Mouse (Mus musculus) midbrain, embryonic 16.5 days (tissue): ENCODE measurements around the gene Amph. TPM values are rescaled to one million over a fixed set of nuclear protein-coding genes. Genes with fewer than 3 reads are reported as not detected.

Experiments
- ATAC-seq: fragments of 200-750 bp; cut with Nextera tagmentation; 2 replicates; pipeline ENCODE4 v1.8.0; 2017; ENCODE audit warnings: moderate TSS enrichment
- H3K27ac ChIP-seq: fragments of 300-500 bp; sonication (generic); 2 replicates; pipeline ENCODE4 v1.5.1; 2014; ENCODE audit warnings: mild to moderate bottlenecking, low read length, mixed read lengths
- H3K27me3 ChIP-seq: fragments of 300-500 bp; sonication (generic); 2 replicates; pipeline ENCODE4 v1.6.1; 2014; ENCODE audit warnings: low read depth, low read length, mixed read lengths; ENCODE audit not compliant: control insufficient read depth, insufficient read depth
- H3K36me3 ChIP-seq: fragments of 300-500 bp; sonication (generic); 2 replicates; pipeline ENCODE4 v1.6.1; 2014; ENCODE audit warnings: mild to moderate bottlenecking, low read length, moderate library complexity, mixed read lengths; ENCODE audit not compliant: control insufficient read depth, insufficient read depth
- H3K4me1 ChIP-seq: fragments of 300-500 bp; sonication (generic); 2 replicates; pipeline ENCODE4 v1.6.1; 2014; ENCODE audit warnings: mild to moderate bottlenecking, low read length, mixed read lengths; ENCODE audit not compliant: control insufficient read depth, insufficient read depth
- H3K4me2 ChIP-seq: fragments of 300-500 bp; sonication (generic); 2 replicates; pipeline ENCODE4 v1.6.1; 2014; ENCODE audit warnings: mild to moderate bottlenecking, low read length, mixed read lengths
- H3K4me3 ChIP-seq: fragments of 300-500 bp; sonication (generic); 2 replicates; pipeline ENCODE4 v1.5.1; 2014; ENCODE audit warnings: low read depth, mild to moderate bottlenecking, low read length, moderate library complexity, mixed read lengths
- H3K9ac ChIP-seq: fragments of 300-500 bp; sonication (generic); 2 replicates; pipeline ENCODE4 v1.6.1; 2014; ENCODE audit warnings: low read depth, low read length, mixed read lengths
- H3K9me3 ChIP-seq: fragments of 300-500 bp; sonication (generic); replicated peaks from 2 replicates; pipeline ENCODE4 v1.6.1; 2014; ENCODE audit warnings: mild to moderate bottlenecking, low read length, mixed read lengths; ENCODE audit not compliant: control insufficient read depth, poor library complexity, severe bottlenecking
- WGBS: fragments of 180-500 bp; shearing (Covaris S2); extraction: QIAGEN DNeasy Blood & Tissue Kit; methylation state at CpG from one replicate; pipeline ENCODE4 v1.1.7; 2014; 5-methylcytosine and 5-hydroxymethylcytosine counted together
- polyA plus RNA-seq: library from polyadenylated mRNA; unstranded; fragments of >200 nt; fragmentation: Nextera tagmentation; extraction: Ambion mirVana; gene quantifications from 2 replicates; pipeline ENCODE4 v1.2.1, GENCODE M21; 2015

Amph gene
- polyA plus RNA-seq, 1 experiment from 2014 or later: 67.8 TPM

- Histone ChIP-seq H3K27ac (no peak overlapping the region), H3K36me3 (no peaks in the 10 kb centered on the region), H3K9ac (no peak overlapping the region), H3K4me3 (no peak overlapping the region), H3K27me3 (no peaks in the 10 kb centered on the region), H3K9me3 (no peaks in the 10 kb centered on the region), H3K4me2 (no peak overlapping the region), H3K4me1 (0 out of 2 replicates have a peak, but pooled peaks cover 4% of the 10 kb centered on the region)
- WGBS: 62% methylated on average over 7 of the region's 7 CpGs
- ATAC-seq: no peak
Measured at GRCm38 (mm10) chr13:19161111-19161510, 213.1 kb downstream of the Amph start.

- Histone ChIP-seq H3K27ac (no peak overlapping the region), H3K36me3 (no peaks in the 10 kb centered on the region), H3K9ac (no peak overlapping the region), H3K4me3 (no peak overlapping the region), H3K4me2 (no peak overlapping the region), H3K27me3 (no peaks in the 10 kb centered on the region), H3K4me1 (0 out of 2 replicates have a peak, but pooled peaks cover 4% of the 10 kb centered on the region), H3K9me3 (no peaks in the 10 kb centered on the region)
- WGBS: 88% methylated on average over 6 of the region's 6 CpGs
- ATAC-seq: no peak
Measured at GRCm38 (mm10) chr13:19162120-19162519, 214.1 kb downstream of the Amph start.

- H3K4me1 ChIP-seq: no peaks in the 10 kb centered on the region
- H3K9ac ChIP-seq: no peak overlapping the region
- H3K27ac ChIP-seq: no peak overlapping the region
- peak; percentile 89 for ATAC-seq
- H3K4me3 ChIP-seq: no peak overlapping the region
- H3K27me3 ChIP-seq: no peaks in the 10 kb centered on the region
- 52% methylated on average over 1 of the region's 1 CpGs for WGBS
- no peaks in the 10 kb centered on the region for H3K36me3 ChIP-seq
- H3K4me2 ChIP-seq: no peak overlapping the region
- H3K9me3 ChIP-seq: no peaks in the 10 kb centered on the region
Measured at GRCm38 (mm10) chr13:19177662-19178259, 229.8 kb downstream of the Amph start.

- no peak overlapping the region for H3K9ac ChIP-seq
- H3K4me3 ChIP-seq: no peak overlapping the region
- H3K36me3 ChIP-seq: no peaks in the 10 kb centered on the region
- no peak for ATAC-seq
- H3K4me1 ChIP-seq: no peaks in the 10 kb centered on the region
- H3K27ac ChIP-seq: no peak overlapping the region
- WGBS: 90% methylated on average over 5 of the region's 5 CpGs
- no peaks in the 10 kb centered on the region for H3K9me3 ChIP-seq
- H3K27me3 ChIP-seq: no peaks in the 10 kb centered on the region
- no peak overlapping the region for H3K4me2 ChIP-seq
Measured at GRCm38 (mm10) chr13:19178351-19178750, 230.3 kb downstream of the Amph start.

GRCm38 (mm10) chr13:19182259-19182658, 234.3 kb downstream of the Amph start:
- Histone ChIP-seq H3K9ac (no peak overlapping the region), H3K27ac (no peak overlapping the region), H3K36me3 (no peaks in the 10 kb centered on the region), H3K27me3 (no peaks in the 10 kb centered on the region), H3K4me2 (no peak overlapping the region), H3K4me3 (no peak overlapping the region), H3K9me3 (no peaks in the 10 kb centered on the region), H3K4me1 (no peaks in the 10 kb centered on the region)
- no peak for ATAC-seq
- 83% methylated on average over 8 of the region's 8 CpGs for WGBS

- H3K27me3 ChIP-seq: no peaks in the 10 kb centered on the region
- no peak overlapping the region for H3K27ac ChIP-seq
- no peaks in the 10 kb centered on the region for H3K36me3 ChIP-seq
- WGBS: 86% methylated on average over 6 of the region's 6 CpGs
- no peak overlapping the region for H3K4me2 ChIP-seq
- no peaks in the 10 kb centered on the region for H3K9me3 ChIP-seq
- no peak overlapping the region for H3K9ac ChIP-seq
- no peak for ATAC-seq
- no peaks in the 10 kb centered on the region for H3K4me1 ChIP-seq
- H3K4me3 ChIP-seq: no peak overlapping the region
Measured at GRCm38 (mm10) chr13:19190052-19190451, 242.0 kb downstream of the Amph start.

GRCm38 (mm10) chr13:19194803-19195202, 246.8 kb downstream of the Amph start:
- WGBS: 83% methylated on average over 4 of the region's 4 CpGs
- Histone ChIP-seq H3K36me3 (no peaks in the 10 kb centered on the region), H3K9me3 (no peaks in the 10 kb centered on the region), H3K27me3 (no peaks in the 10 kb centered on the region), H3K4me1 (no peaks in the 10 kb centered on the region), H3K27ac (no peak overlapping the region), H3K4me3 (no peak overlapping the region), H3K4me2 (no peak overlapping the region), H3K9ac (no peak overlapping the region)
- no peak for ATAC-seq

- Histone ChIP-seq H3K27me3 (no peaks in the 10 kb centered on the region), H3K9ac (no peak overlapping the region), H3K4me1 (no peaks in the 10 kb centered on the region), H3K4me3 (no peak overlapping the region), H3K4me2 (no peak overlapping the region), H3K27ac (no peak overlapping the region), H3K9me3 (no peaks in the 10 kb centered on the region), H3K36me3 (no peaks in the 10 kb centered on the region)
- 45% methylated on average over 1 of the region's 1 CpGs for WGBS
- no peak for ATAC-seq
Measured at GRCm38 (mm10) chr13:19195456-19195855, 247.5 kb downstream of the Amph start.
